Mouse (Mus musculus) cerebellum, postnatal 4 days (tissue): ENCODE data around the gene 4930455H04Rik.

Experiments used
- DNase-seq, 2 experiments: peaks; one replicate each; pipeline ENCODE4 v3.0.0; 2022; ENCODE audit warnings: low spot score in 2 of 2, mixed read lengths in 1 of 2

4930455H04Rik gene

DNA sequence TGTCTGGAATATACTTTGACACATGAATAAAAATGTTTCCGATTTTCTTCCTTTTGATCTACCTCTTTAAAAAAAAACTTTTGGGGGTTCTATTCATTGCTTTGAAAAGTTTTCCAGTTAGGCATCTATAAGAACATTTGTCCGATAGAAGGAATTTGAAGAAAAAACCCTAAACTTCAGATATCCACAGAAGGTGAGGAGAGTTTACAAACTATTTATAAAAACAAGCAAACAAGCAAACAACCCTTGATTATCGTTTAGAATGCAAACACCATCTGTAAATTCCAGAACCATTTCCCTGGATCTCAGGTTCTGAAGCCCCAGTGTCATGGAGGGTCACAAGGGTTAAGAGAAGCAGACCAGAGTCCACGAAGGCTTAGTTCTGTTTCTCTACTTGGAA lies at the start of gene 4930455H04Rik:
Gene 4930455H04Rik (plus strand): TSS at position 301 of the 400 bp plus-strand sequence.
- DNase-seq: no peak

GRCm38 (mm10) chr3:116921535-116921934 lies 46.5 kb upstream of the 4930455H04Rik start:
- no peak for DNase-seq

- no peak for DNase-seq
Measured at GRCm38 (mm10) chr3:116923042-116923441, 45.0 kb upstream of the 4930455H04Rik start.

GRCm38 (mm10) chr3:116928994-116929393 lies 39.1 kb upstream of the 4930455H04Rik start:
- peak in 1 of 2 experiments; percentile 32 for DNase-seq

- no peak for DNase-seq
Measured at GRCm38 (mm10) chr3:116933158-116933557, 34.9 kb upstream of the 4930455H04Rik start.

- DNase-seq: no peak
Measured at GRCm38 (mm10) chr3:116936934-116937691, 31.0 kb upstream of the 4930455H04Rik start.

GRCm38 (mm10) chr3:116940804-116941558 lies 27.1 kb upstream of the 4930455H04Rik start:
- DNase-seq: no peak

DNA sequence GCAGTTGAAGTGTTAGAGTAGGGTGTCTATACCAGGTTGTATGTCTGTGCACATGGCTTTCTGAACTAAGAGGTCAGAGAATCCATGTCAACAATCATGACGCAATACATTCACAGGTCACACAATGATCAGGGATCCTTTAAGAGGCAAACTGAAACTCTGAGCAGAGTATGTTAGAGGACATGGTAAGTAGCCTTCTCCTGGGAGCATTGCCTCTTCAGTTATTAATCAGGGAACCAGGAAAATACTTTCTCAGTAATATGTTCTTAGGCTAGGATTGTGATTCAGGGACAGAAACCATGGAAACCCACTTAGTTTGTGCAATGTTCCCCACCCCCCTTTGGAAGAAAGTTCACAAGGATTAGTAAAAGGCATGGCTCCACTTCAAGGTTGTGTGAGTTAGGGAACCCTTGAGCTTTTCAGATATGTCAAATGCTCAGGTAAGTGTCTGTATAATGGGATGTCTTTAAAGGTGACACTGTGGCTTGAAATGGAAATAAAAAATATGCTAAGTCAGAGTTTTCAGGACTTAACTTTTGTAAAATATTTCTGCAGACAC lies 26.4 kb upstream of the 4930455H04Rik start:
- DNase-seq: no peak

GRCm38 (mm10) chr3:116942751-116943150 lies 25.3 kb upstream of the 4930455H04Rik start:
- DNase-seq: no peak

- DNase-seq: no peak
Measured at GRCm38 (mm10) chr3:116943422-116943821, 24.6 kb upstream of the 4930455H04Rik start.

- no peak for DNase-seq
Measured at GRCm38 (mm10) chr3:116946476-116946875, 21.6 kb upstream of the 4930455H04Rik start.

GRCm38 (mm10) chr3:116950665-116951115 lies 17.4 kb upstream of the 4930455H04Rik start:
- no peak for DNase-seq

GRCm38 (mm10) chr3:116951489-116951888 lies 16.6 kb upstream of the 4930455H04Rik start:
- no peak for DNase-seq

DNA sequence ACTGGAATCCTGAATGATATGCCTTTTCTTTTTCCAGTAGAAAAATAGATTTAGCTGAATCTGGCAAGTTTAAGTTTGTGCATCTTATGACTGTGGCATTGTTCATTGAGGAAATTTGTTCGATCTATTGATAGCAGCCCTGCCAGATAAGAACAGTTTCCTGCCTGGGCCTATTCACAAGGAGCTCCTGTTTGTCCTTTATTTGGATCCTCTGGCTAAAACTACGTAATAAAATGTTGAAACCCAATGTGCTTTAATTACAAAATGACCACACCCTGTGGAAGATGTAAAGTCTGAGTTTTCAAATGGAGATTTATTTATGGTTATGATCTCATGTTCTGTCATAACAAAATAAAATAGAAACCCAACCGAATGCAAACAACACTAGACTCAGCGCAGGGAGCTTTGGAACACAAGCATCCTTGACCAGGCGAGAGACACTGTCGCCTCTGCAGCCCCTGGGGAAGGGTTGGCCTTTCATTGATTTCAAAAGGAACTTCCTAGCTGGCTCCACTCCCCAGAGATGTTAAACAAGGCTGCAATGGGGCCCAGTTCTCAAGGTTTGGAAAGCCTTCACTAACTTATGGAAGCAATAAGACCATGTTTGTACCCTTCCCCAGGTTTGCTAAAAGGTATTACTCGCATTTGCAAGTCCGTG lies 15.7 kb upstream of the 4930455H04Rik start:
- DNase-seq: no peak

GRCm38 (mm10) chr3:116953366-116953765 lies 14.7 kb upstream of the 4930455H04Rik start:
- DNase-seq: no peak

DNA sequence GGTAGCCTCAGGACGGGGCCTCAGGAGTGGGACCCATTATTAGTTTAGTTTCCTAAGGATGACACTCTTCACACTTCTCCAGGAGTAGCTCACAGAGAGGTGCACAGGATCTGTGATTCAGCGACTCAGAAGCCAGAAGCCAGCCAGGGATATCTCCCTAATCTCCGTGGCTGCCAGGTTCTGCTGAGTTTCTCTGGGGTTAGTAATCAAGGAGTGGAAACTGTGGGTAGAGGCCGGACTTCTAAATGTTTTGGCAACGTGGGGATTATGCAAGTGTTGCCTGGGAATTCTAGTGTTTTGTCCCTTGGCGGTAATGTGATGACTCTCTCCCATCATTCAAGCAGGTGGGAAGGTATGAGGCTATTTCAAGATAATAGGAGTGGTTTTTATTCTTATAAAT lies 13.0 kb upstream of the 4930455H04Rik start:
- no peak for DNase-seq

GRCm38 (mm10) chr3:116960414-116960813 lies 7.7 kb upstream of the 4930455H04Rik start:
- no peak for DNase-seq

DNA sequence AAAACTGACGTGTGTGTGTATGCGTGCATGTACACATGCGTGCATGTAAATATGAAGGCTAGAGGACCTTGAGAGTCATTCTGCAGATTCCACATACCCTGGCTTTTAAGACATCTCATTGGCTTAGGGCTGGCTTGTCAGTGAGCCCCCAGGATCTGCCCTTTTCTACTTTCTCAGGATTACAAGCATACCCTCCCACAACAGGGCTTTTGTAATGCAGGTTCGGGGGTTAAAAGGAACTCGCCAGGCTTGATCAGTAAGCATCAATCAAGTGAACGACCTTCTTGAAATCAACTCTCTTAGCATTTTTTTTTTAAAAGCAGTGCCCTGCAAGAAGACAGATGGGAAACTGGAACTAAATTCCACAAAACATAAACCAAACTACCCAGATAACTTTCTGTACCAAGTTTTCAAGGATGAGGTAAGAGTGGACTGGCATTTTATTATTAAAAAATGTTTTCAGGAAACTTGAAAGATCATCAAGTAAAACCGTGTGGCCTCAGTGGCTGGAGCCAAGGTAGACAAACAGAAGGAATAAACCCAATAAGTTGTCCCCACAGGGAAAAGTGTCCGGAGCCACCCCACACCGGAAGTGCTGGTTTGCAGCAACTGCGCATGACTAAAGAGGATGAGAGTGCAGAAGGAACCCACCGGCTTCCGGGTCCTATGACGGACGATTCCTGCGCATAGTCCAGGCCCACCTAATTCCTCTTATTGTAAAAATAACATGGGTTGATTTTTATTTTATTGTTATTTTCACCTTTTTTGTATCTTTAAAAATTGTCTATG lies 6.5 kb upstream of the 4930455H04Rik start:
- DNase-seq: no peak

GRCm38 (mm10) chr3:116963213-116963612 lies 4.9 kb upstream of the 4930455H04Rik start:
- DNase-seq: no peak

DNA sequence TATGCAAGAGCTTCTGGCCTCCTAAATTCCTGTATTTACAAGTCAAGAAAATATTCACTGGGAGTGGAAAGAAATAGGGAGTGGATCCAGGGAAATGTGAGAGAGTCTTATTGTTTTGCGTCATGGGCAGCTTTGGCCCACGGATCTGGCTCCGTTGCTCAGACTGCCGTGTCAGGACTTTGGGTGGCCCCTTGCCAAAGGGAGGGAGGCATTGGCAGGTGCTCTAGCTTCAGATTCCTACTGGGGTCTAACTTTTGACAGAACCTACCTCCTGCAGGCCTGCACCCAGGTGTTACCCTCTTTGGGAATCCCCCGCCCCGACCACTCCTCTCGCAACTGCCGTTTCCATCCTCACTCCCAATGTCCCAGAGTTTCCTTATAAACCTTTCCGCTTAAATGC lies 3.6 kb upstream of the 4930455H04Rik start:
- DNase-seq: peak in 1 of 2 experiments; percentile 22

DNA sequence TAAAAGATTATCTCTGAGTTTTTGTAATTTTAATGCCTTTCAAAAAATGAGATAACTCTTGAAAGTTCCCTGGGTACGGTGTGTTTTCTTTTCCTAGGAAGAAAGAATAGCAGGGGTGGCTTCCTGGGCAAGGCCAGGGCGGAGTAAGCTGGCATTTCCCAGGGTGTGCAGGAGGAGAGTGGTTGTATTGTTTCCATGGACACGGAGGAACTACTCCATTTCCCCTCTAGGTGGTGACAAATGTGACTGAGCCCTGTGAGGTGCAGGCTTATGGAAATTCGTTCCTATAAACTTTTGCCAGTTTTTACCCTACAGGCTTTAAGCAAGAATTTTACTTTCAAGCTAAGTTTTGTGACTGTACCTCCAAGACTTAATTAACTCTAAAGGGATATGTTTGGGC lies 1.8 kb upstream of the 4930455H04Rik start:
- DNase-seq: peak in 1 of 2 experiments; percentile 37
